Mouse (Mus musculus) CD4-positive helper T cell, adult 2 months (primary cell): Measurements from ENCODE around the gene Pax3.

Experiments used
- DNase-seq: peaks from one replicate; pipeline ENCODE4 v3.0.0-alpha.2; 2012; ENCODE audit warnings: low read depth, missing footprints, low spot score

The Pax3 gene

DNA sequence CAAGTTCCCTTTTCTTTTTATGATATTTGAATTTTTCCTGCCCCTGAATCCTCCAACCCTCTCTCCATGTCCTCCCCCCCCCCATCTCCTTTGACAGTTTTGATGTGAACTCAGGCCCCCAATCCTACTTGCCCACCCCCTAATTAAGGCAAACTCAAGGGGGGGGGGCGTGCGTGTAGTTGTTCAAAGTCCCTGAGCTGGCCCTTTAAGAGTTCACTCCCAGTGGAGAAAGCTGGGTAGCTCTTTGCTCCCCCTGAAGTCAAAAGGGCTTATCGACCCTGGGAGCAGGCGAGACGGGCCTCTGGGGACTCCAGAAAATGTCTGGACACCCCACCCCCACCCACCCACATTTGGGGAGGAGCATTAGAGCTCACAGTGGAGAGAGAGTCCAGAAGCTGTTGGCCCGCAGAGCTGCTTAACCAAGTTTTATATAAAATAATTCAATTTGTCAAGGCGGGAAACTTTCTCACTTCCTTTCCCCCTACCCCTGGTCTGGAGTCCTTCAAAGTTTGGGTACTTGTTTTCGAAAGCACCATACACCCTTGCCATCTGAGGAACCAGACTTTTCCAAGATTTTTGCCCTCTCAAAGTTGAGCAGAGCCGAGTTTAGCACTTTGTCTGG lies 1.5 kb upstream of the Pax3 start:
- DNase-seq = no peak

DNA sequence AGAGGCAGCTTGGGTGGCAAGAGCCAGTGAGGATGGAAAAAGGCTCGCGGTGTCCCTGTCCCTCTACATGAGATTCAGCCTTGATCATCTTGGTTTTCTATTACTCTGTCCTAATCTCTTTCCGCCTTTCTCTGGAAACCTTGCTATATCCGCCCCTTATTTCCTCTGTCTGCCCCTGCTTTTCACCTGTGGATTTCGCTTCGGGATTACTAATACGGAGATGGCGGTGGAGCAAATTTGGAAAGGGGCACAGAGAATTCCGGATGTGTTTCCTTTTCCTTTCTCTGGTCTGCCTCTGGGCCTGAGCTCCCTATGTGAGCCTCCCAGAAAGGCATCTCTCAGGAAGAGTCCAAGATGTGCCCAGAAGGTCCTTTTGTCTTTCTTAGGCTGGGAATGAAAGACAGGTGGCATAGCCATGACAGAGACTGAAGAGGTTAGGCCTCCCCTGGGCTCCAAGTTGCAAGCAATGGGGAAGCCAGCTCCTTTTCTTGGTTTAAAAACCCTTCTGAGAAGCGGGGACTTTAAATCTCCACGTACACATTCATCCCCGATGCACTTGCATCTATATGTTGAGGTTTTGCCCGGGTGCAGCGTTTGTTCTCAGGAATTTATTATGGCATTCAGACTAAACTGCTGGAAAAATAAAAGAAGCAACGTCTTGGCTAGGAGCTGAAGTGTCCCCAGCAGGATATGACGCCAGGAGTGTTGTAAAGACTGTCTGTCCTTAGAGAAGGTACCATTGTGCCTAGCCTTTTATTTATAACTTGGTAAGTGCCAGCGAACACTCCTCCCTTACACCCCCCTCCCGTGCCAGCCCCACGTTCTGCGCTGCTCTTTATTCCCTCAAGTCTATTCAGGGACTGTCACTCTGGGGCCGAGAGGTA lies 659 bp upstream of the Pax3 start:
- no peak for DNase-seq

DNA sequence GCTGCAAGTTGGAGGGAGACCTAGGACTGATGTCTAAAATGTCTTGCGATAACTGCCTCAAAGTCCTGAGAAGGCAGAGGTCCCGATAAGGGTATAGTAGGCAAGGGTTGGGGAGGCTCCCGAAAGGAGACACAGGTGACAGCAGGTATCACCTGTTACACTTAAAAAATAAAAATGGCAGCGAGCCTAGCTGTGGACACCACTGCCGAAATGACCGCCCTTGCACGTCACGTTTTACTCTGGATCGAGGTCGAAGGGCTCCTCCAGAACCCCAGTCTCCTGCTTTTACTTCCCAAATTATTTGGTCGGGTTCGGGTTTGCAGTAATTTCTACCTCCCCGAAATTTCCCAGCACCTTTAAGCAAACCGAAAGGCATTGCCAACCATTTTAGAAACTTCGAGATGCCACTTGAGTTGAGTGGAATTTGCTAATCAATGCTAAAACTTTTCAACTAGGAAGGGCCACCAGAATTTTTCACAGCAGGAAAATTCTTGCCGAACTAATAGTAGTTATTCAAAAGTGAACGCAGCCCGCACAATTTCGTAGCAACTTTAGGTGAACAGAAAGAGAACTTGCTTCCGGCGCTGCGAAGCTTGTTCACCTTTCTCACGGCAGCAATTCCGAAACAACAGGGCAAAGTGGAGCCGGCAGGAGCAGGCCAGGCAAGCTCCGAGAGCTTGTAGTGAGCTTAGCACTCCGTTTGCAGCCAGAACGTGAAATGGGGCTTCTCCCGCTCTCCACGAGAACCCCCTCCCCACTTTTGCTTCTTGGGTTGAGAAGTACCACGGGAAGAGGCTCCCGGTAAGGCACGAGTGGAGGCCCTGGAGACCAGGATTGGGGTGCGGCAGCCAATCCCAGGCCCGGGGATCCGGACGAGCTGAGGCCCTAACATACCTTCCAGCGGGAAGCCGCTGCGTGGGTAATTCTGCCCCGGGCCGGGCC lies 892 bp downstream of the Pax3 start:
- DNase-seq = no peak

DNA sequence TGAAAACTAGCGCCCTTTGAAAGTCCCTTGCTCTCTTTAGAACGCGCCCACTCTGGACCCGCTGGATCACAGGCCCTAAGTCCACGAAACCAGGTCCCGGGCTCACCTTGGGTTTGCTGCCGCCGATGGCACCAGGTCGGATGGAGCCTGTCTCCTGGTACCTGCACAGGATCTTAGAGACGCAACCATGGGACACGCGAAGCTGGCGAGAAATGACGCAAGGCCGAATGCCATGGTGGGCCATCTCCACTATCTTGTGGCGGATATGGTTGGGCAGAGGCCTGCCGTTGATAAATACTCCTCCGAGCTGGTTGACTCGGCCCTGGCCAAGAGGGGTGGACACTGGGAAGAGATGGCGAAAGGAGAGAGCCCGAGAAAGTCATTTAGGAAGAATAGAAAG lies 1.8 kb downstream of the Pax3 start:
- no peak for DNase-seq

DNA sequence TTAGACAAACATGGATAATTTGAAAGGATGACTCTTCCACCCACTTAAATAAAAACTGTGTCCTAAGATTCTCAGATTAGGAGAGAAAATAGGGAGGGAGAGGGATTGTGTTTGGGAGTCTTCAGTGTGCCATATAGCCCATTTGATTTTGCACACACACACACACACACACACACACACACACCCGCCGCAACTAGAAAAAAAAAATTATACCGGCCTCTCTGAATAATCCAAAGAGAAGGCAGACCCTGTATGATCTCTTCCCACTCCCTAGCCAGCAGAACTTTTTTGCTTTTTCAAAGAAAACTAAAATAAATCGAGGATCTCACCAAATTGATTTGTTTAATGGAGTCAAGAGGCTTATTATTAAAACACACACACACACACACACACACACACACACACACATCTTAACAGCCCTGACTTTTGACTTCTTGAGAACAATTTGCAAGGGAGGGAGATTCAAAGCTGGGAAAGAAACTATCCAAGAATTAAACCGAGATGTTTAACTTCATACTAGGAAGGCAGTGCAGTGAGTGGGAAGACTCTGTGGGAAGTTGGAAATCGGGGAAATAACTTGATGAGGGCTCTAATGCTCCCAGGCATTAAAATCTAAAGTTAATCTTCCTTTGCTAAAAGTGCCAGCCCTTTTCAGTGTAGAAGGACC lies 2.4 kb downstream of the Pax3 start:
- no peak for DNase-seq

DNA sequence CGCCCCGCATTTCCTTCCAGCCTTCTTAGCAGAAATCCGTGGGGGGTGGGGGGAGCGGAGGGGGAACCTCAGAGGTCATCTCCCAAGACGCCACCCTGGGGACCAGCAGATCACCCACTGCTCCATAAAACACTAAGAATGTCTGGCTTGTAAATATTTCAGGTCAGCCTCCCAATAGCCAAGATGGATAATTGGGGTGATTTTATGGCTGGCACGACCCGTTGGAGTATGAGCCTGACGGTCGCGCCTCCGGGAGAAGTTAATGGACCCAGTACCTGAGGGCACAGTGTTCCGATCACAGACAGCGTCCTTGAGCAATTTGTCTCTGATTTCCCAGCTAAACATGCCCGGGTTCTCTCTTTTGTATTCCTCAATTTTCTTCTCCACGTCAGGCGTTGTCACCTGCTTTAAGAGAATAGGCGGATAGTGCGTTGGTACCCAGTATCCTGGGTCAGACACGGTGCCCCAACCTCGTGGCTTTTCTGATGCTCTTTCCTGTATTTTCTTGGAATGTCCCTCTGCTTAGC lies 3.4 kb downstream of the Pax3 start:
- no peak for DNase-seq

DNA sequence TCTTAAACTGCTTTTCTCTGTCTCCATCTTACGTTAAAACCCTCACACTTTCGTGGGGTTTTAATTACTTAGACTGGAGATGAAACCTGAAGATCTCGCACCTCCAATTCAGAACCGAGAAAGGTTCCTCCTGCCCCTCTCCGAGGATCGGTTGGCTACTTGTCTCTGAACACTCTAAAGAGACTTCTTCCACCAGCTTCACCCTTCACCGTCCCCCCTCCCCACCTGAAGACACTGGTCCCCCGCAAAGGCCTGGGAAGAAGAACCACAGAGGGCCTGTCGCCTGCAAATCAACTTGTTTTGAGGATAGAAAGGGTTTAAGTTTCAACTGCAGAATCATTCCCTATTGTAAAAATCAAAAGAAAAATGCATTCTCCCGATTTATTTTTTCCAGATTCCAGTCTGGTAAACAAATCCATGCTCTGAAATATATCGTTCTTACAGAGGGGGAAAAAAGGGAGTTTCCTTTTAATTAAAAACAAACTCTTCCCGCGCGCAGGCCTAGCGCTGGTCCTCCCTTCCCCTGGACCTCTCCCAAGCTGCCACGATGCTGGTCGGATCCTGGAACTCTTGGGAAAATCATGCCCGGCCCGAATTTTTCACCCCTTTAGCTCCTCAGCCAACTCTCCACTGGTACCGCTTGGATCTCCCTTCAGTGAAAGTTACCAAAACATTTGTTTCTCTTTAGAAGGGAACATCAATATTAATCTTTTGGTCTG lies 4.0 kb downstream of the Pax3 start:
- DNase-seq = no peak

DNA sequence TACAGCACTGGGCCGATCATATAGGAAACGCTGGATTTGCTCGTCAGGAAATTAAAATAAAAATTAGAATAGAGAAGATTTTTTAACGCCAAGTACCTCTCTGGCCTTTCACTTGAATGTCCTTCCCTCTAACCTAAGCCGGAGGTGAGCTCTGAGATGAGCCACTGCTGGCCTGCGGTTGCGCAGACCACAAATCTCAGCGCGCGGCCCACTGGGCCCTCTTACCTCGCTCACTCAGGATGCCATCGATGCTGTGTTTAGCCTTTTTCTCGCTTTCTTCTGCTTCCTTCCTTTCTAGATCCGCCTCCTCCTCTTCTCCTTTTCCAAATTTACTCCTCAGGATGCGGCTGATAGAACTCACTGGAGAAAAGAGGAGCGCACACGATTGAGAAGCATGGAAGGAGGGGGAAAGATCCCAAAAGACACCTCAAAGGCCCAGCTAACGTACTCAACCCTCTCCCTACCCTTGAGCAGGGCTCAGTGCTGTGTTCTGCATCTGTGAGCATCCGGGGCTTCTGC lies 4.7 kb downstream of the Pax3 start:
- DNase-seq = no peak

DNA sequence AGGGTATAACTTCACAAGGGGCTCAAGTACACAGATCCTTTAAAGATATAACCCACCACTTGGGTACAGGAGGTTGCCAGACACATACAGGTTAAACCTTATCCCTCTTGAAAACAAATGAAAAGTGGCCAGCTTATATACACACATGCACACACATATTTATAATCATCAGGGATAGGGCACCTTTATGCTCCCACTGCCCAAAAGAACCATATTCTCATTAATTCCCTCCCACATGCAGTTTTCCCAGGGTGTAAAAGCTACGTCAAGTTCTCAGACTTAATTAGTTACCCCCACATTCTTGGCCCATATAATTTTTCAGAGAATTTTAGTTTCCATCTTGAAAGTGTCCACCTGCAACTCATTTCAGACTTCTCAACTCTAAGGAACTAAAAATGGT lies 5.2 kb downstream of the Pax3 start:
- no peak for DNase-seq

DNA sequence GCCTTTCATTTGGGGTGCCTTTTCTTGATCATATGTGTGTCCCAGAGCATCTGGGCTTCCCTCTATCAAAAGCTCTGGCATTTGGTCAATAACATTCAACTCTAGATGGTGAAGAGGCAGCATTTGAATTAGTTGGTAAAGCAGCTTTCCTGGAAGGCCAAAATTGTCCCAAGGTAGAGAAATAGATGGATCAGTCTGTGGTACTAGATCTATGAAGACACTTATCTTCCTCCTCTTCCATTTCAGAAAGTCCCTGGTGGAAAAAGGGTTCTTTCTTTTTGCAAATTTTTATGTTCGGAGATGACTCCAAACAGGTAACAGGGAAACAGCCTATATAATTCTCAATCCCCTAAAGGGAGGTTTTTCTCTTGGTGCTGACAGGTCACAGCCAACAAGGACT lies 5.6 kb downstream of the Pax3 start:
- no peak for DNase-seq

DNA sequence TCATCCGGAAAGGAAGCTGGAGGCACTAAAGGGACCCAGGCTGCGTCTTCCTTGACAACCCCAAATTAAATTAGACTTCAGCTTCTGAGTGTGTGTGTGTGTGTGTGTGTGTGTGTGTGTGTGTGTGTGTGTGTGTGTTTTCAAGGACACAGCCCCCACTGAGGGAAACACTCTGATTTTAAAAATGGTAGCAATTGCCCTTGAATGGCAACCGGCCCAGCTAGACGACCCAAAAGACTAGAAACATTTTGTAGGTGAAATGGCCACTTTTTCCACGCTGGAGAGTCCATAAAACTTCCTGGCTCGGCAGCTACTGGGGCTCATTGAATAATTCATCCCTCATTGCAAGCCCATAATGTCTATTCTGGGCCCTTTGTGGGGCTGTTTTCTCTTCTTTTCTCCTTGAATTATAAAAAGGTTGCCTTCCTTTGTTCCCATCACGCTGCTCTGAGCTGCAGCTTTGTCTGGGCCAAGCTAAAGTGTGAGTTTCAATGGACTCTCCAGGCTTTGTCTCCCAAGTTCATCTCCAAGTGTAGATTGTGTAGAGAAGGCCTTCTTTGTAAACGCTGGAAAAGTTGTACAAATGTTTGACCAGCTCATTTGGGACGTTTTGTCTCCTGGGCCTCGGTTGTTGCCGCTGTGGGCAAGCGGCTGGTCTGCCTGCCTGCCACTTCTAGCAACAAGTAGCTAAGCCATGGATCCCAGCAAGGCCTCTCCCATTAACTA lies 6.4 kb downstream of the Pax3 start:
- no peak for DNase-seq

DNA sequence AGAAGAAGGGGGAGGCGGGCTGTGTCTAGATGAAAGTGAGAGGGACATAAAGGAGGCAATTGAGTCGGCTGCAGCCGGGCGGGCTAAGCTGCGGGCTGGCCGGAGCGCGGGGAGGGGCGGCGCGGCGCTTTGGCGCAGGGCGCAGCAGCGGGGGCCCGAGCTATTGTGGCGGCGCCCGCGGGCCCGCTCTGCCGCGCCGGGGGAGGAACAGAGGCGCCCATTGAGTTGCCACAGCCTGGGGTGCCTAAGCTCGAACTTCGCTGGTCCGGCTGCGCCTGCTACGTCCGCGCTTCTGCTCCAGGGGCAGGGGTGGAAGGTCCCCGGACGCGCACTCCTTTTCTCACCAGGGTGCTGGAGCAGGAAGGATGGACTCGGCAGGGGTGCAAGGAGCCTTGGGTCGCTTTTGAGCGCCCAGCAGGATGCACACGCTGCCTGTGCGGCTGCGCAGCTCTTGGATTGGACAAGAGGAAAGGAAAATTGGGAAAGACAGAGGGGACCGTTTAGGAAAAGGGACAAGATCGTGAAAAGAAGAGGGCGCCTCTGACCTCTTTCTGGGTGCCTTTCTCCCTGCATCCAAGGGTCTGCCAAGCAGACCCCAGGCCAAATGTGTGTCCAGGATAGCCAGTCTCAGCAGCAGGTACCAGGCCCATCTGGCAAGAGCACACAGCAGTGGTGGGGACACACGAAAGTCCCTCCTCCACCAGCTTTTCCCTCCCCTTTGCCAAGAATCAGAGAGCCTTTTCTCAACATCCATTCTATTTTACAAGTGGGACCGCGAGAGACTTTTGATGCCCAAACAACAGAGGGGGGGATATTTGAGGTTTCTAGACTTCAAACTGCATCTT lies 7.2 kb downstream of the Pax3 start:
- no peak for DNase-seq

DNA sequence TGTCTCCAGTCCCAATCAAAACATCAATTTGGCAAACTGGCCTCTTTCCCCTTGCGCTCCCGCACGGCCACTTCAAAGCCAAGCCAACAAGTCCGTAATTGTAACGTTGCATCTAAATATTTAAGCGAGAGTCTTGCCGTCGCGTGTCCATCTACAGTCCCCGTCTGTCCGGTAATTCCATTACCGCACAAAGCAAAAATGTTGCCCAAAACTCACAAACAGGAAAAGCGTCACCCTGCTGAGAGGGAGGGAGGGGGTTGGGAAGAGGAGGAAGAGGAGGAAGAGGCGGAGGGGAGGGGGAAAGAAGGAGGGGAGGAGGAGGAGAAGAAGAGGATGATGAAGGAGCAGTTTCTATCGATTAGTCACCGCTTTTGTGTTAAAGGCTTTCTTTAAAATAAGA lies 7.9 kb downstream of the Pax3 start:
- no peak for DNase-seq

DNA sequence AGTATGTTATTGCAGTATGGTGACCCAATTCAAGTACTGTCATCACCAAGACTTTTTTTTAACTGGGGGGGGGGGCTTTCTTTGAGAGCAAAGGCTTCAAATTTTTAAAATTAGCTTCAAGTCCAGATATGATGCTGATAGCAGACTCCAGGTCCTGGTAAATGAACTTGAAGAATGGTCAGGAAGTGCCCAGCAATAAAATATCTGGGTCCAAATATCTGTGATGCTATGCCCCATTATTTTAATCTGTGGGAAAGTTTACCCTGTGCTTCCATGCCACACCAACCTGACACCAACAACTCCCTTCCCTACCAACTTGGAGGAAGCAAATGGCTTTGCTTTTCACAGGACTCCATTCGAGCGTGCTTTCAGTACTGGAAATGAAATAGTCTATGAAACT lies 8.6 kb downstream of the Pax3 start:
- DNase-seq = no peak

DNA sequence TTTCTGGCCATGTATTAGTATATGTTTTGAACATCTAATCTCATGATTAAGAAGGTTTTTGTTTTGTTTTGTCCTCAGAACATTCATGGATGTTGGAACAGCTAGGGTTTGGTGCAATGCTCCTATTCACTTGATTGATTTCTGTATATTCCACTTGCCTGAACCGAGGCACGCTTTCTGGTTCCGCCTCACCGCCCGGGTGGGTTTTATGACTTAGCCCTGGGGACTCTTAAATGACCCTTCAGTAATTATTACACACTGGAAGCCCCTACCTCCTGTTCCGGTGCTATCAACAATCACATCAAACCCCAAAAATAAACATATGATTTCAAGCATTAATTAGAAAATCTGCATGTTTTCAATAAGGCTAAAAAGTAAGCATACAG lies 9.2 kb downstream of the Pax3 start:
- no peak for DNase-seq

DNA sequence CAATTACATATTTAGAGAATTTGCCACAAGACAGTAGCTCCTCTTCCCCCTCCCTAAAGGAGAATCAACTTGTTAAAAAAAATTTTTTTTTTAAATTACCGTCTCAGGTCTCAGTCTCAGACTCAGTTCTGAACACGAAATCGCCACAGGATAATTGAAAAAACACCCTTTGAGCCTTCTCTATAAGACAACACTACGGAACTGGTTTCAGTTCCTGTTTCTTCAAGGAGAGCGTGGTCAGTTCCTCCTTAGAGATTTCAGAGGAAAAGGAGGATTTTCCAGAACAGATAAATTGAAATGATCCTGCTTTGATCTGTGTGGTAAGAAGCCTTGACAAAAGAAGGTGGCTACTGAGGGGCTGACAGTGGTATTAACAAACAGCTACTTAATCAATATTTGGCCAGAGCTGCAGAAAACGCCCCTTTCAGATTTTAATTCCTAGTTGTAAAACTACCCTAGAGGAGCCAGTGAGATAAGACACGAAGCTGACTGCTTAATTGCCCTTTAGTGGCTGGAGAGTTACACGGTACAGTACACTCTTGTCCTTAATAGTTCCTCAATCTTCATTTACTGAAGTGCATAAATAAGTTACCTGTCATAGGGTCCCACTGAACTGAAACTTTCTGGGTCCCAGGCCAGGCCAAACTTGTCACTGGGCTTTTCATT lies 9.7 kb downstream of the Pax3 start:
- DNase-seq = no peak

DNA sequence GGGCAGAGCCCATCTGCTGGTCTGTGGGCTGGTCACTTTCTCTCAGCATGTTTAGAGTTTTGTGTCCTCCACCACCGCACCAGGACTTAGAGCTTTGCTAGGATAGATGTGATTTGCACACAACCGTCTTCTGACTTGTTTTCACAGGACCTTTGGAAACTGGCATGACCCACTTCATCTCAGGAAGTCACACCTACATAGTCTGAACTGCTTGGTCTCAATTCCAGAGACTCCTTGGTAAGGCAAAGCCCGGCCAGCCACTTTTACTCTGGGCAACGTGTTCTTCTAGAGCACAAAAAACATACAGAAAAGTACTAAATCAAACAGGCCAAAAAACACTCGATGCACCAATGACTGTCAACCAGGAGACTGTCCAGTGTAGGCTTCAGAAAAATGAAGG lies 14.0 kb downstream of the Pax3 start:
- no peak for DNase-seq

DNA sequence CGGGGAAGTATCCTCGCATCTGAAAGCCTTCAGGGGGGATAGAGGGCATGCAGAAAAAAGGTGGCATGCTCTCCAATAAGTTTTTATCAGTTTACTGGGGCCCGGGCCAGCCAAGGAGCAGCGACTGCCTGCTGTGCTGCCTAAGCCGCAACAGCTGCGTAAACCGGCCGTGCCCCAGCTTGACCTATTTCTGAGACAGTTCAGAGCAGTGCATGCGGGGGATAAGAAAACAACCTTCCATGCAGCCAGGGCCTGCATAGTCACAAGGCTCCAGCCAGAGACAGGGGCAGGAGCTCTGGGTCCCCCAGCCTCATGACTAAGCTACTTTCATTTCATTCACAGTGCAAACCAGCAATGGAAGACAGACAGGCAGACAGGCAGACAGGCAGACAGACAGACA lies 15.1 kb downstream of the Pax3 start:
- no peak for DNase-seq
